In the genomic region with DNA sequence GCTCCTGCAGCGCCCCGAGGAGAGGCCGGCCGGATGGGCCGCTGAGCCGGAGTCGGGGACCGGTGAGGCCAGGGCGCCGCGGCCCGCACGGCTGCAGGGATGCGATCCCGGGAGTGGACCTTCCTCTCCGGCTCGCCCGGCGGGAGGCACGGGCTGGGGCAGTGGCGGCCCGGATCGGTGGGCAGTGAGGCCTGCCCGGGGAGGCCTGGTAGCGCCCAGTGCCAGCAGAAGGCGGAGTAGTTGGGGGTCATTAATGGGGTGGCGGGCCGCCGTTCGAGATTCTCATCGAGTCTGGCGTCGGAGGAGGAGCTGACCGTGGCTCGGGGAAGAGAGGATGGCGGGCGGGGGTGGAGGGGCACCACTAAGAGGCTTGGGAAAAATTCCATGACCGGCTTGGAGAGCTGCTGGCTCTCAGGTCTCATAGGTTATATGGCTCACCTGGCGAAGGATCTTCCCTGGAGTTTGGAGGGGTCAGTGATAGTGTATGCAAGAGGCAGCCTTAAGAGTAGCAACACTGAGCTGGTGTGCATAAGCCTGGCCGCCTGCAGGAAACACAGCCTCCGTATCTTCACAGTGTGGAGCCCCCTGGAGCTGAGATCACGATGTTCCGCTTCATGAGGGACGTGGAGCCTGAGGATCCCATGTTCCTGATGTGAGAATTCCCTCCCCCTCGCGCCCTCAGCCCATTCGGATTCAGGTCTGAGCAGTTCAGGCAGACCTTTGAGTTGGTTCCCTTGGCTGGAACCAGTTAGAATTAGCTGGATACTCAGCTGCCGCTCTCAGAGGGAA, we compare ENCODE assay signal across 8 mouse cellular contexts. TPM values are rescaled to one million over a fixed set of nuclear protein-coding genes. Genes with fewer than 3 reads are reported as not detected.
DNase-seq lines count a peak whose midpoint lies in the region; ATAC-seq and TF ChIP-seq lines count a peak whose summit lies in the region.

No protein-coding gene starts in this region.

- H3ac ChIP-seq in C2C12 (ENCODE audit: control insufficient read depth, insufficient read length, low read depth), result peak overlapping the region; percentile 90
- H3ac ChIP-seq in myocyte (ENCODE audit: control insufficient read depth, insufficient read length), result peak overlapping the region; percentile 61

- TF ChIP-seq EP300 in heart, postnatal 0 days (IDR thresholded peaks at IDR 0.05; ENCODE audit: low read depth), result no peak

- H3K4me1 ChIP-seq in cerebellum, adult 2 months (ENCODE audit: control insufficient read depth, insufficient read depth, low read length), result peaks cover 21% of the 10 kb centered on the region
- peaks cover 8% of the 10 kb centered on the region; the same call in 1 of the 2 replicates for H3K4me1 ChIP-seq in cortical plate, adult 2 months (ENCODE audit: control insufficient read depth, insufficient read depth, low read length)
- H3K4me1 ChIP-seq in heart, postnatal 0 days (ENCODE audit: control insufficient read depth, insufficient read depth), result peaks cover 12% of the 10 kb centered on the region
- peaks cover 22% of the 10 kb centered on the region for H3K4me1 ChIP-seq in limb, embryonic 12.5 days (replicated peaks)

- peaks cover 41% of the 10 kb centered on the region for H3K79me2 ChIP-seq in C2C12 (ENCODE audit: control insufficient read depth, insufficient read depth)
- peaks cover 27% of the 10 kb centered on the region for H3K79me2 ChIP-seq in myocyte (ENCODE audit: control insufficient read depth, insufficient read depth)

- TF ChIP-seq POLR2A in cerebellum, adult 2 months (IDR thresholded peaks at IDR 0.05; ENCODE audit: borderline replicate concordance, insufficient read depth, low read length), result no peak
- peak; percentile 39; the same call in 1 of the 2 replicates for TF ChIP-seq POLR2A in cortical plate, adult 2 months (IDR thresholded peaks at IDR 0.05; ENCODE audit: extremely low read depth, insufficient read depth, low read length)
- TF ChIP-seq POLR2A in myocyte (IDR thresholded peaks at IDR 0.05; ENCODE audit: insufficient read length, low read depth), result no peak

- H3K27me3 ChIP-seq in cerebellum, adult 2 months (ENCODE audit: control insufficient read depth, insufficient read depth, low read length), result no peaks in the 10 kb centered on the region
- H3K27me3 ChIP-seq in C2C12 (ENCODE audit: control insufficient read depth, insufficient read depth, insufficient read length) (no peaks in the 10 kb centered on the region), myocyte (ENCODE audit: control insufficient read depth, insufficient read depth, insufficient read length) (no peaks in the 10 kb centered on the region)
- H3K27me3 ChIP-seq in heart, postnatal 0 days (ENCODE audit: control insufficient read depth, insufficient read depth, low read length), result no peaks in the 10 kb centered on the region
- H3K27me3 ChIP-seq in limb, embryonic 12.5 days, result no peaks in the 10 kb centered on the region

- no peak for DNase-seq in cerebellum, adult 2 months
- no peak for DNase-seq in cerebellum, postnatal 36 days
- peak; percentile 67 for DNase-seq in heart, postnatal 0 days (ENCODE audit: low spot score)
- DNase-seq in thymus, postnatal 36 days, result peak; percentile 59 to 71

- H3K36me3 ChIP-seq in C2C12 (ENCODE audit: control insufficient read depth, insufficient read depth), result peaks cover 43% of the 10 kb centered on the region
- H3K36me3 ChIP-seq in heart, postnatal 0 days (replicated peaks; ENCODE audit: control insufficient read depth, insufficient read depth, low read length), result peaks cover 38% of the 10 kb centered on the region
- H3K36me3 ChIP-seq in limb, embryonic 12.5 days, result peaks cover 42% of the 10 kb centered on the region
- H3K36me3 ChIP-seq in myocyte (ENCODE audit: control insufficient read depth, insufficient read depth), result peaks cover 19% of the 10 kb centered on the region

- under 1% methylated on average over 48 of the region's 48 CpGs for WGBS in cerebellum, adult 2 months
- 1% methylated on average over 46 of the region's 48 CpGs for WGBS in heart, postnatal 0 days
- WGBS in limb, embryonic 12.5 days, result 1% methylated on average over 48 of the region's 48 CpGs

- peak overlapping the region; percentile 96 for H3K27ac ChIP-seq in cerebellum, adult 2 months (ENCODE audit: insufficient read depth, low read length)
- H3K27ac ChIP-seq in cortical plate, adult 2 months (ENCODE audit: insufficient read depth, low read length), result peak overlapping the region; percentile 98
- peak overlapping the region; percentile 96 for H3K27ac ChIP-seq in heart, postnatal 0 days (ENCODE audit: low read depth)
- peak overlapping the region; percentile 97 for H3K27ac ChIP-seq in limb, embryonic 12.5 days

- H3K9ac ChIP-seq in heart, postnatal 0 days (replicated peaks; ENCODE audit: low read depth, low read length), result peak overlapping the region; percentile 80
- peak overlapping the region; percentile 97 for H3K9ac ChIP-seq in limb, embryonic 12.5 days (replicated peaks)

- ATAC-seq in heart, postnatal 0 days (ENCODE audit: insufficient read depth, low read depth), result no peak
- peak; percentile 52; the same call in 1 of the 2 replicates for ATAC-seq in limb, embryonic 12.5 days (ENCODE audit: insufficient number of reproducible peaks, insufficient read depth, low FRiP score, low TSS enrichment, low read depth)

- peak overlapping the region; percentile 68 for H3K4me3 ChIP-seq in cerebellum, adult 2 months (replicated peaks; ENCODE audit: insufficient read depth, low read depth, low read length)
- H3K4me3 ChIP-seq in C2C12 (ENCODE audit: insufficient read depth, poor library complexity, severe bottlenecking) (peak overlapping the region; percentile 79), myocyte (peak overlapping the region; percentile 76)
- H3K4me3 ChIP-seq in cortical plate, adult 2 months (ENCODE audit: insufficient read depth, low read length), result peak overlapping the region; percentile 54
- H3K4me3 ChIP-seq in heart, postnatal 0 days (ENCODE audit: low read depth, low read length), result peak overlapping the region; percentile 91
- H3K4me3 ChIP-seq in limb, embryonic 12.5 days (replicated peaks), result peak overlapping the region; percentile 93

- peak overlapping the region; percentile 75 for H3K4me2 ChIP-seq in heart, postnatal 0 days (ENCODE audit: low read depth, low read length)
- peak overlapping the region; percentile 90 for H3K4me2 ChIP-seq in limb, embryonic 12.5 days
- peak overlapping the region; percentile 88 for H3K4me2 ChIP-seq in myocyte (ENCODE audit: low read depth)

- TF ChIP-seq CTCF in cerebellum, adult 2 months (IDR thresholded peaks at IDR 0.05; ENCODE audit: borderline replicate concordance, insufficient read depth, low read depth, low read length), result no peak
- no peak for TF ChIP-seq CTCF in C2C12 (IDR thresholded peaks at IDR 0.05; ENCODE audit: control insufficient read depth, insufficient read depth, insufficient read length)
- peak; percentile 16; the same call in 1 of the 2 replicates for TF ChIP-seq CTCF in cortical plate, adult 2 months (IDR thresholded peaks at IDR 0.05; ENCODE audit: extremely low read depth, insufficient read depth, low read length)
- TF ChIP-seq CTCF in heart, postnatal 0 days (IDR thresholded peaks at IDR 0.05; ENCODE audit: low read depth), result peak; percentile 42

- no peaks in the 10 kb centered on the region for H3K9me3 ChIP-seq in heart, postnatal 0 days (replicated peaks; ENCODE audit: control insufficient read depth, low read length)
- no peaks in the 10 kb centered on the region for H3K9me3 ChIP-seq in limb, embryonic 12.5 days

- peaks cover 24% of the 10 kb centered on the region for H3K79me3 ChIP-seq in C2C12 (ENCODE audit: low read depth)

RNA-seq across cellular contexts. Expression of a gene that starts 0.5 kb away (rescaled TPM):
- 669 and 677 TPM in 2 replicates for polyA plus RNA-seq in cerebellum, adult 2 months (2012; rRNA removed)
- polyA plus RNA-seq in C2C12 (2012; fragmentation: generic; extraction: Trizol), result 547 TPM
- polyA plus RNA-seq in cortical plate, adult 2 months (2012; rRNA removed), result 732 and 737 TPM in 2 replicates
- total RNA-seq in heart, postnatal 0 days (2014; rRNA removed; ENCODE audit: low replicate concordance), result 333 and 532 TPM in 2 replicates
- 296 and 298 TPM in 2 replicates for polyA plus RNA-seq in heart, postnatal 0 days (2015; fragmentation: Nextera tagmentation; extraction: Ambion mirVana)
- polyA plus RNA-seq in limb, embryonic 12.5 days (2016; fragmentation: Nextera tagmentation; extraction: Ambion mirVana), result 401 and 407 TPM in 2 replicates
- 384 TPM for polyA plus RNA-seq in myocyte (2012; fragmentation: generic; extraction: Trizol)

RNA-seq across cellular contexts. Expression of a gene that starts 11.8 kb away (rescaled TPM):
- polyA plus RNA-seq in cerebellum, adult 2 months (2012; rRNA removed), result 958 and 983 TPM in 2 replicates
- polyA plus RNA-seq in C2C12 (2012; fragmentation: generic; extraction: Trizol) (1,903 TPM), myocyte (2012; fragmentation: generic; extraction: Trizol) (1,462 TPM)
- polyA plus RNA-seq in cortical plate, adult 2 months (2012; rRNA removed), result 1,375 and 1,380 TPM in 2 replicates
- 323 and 565 TPM in 2 replicates for total RNA-seq in heart, postnatal 0 days (2014; rRNA removed; ENCODE audit: low replicate concordance)
- polyA plus RNA-seq in heart, postnatal 0 days (2015; fragmentation: Nextera tagmentation; extraction: Ambion mirVana), result 221 and 246 TPM in 2 replicates
- 325 and 346 TPM in 2 replicates for polyA plus RNA-seq in limb, embryonic 12.5 days (2016; fragmentation: Nextera tagmentation; extraction: Ambion mirVana)

RNA-seq across cellular contexts. Expression of a gene that starts 20.2 kb away (rescaled TPM):
- 1.5 TPM in 2 replicates for polyA plus RNA-seq in cerebellum, adult 2 months (2012; rRNA removed)
- polyA plus RNA-seq in C2C12 (2012; fragmentation: generic; extraction: Trizol), result 0.44 TPM
- 5.1 and 6.5 TPM in 2 replicates for polyA plus RNA-seq in cortical plate, adult 2 months (2012; rRNA removed)
- total RNA-seq in heart, postnatal 0 days (2014; rRNA removed; ENCODE audit: low replicate concordance), result 0.11 and 0.27 TPM in 2 replicates
- polyA plus RNA-seq in heart, postnatal 0 days (2015; fragmentation: Nextera tagmentation; extraction: Ambion mirVana), result 0.82 and 0.85 TPM in 2 replicates
- 2.2 TPM in 2 replicates for polyA plus RNA-seq in limb, embryonic 12.5 days (2016; fragmentation: Nextera tagmentation; extraction: Ambion mirVana)
- polyA plus RNA-seq in myocyte (2012; fragmentation: generic; extraction: Trizol), result 0.41 TPM

RNA-seq across cellular contexts. Expression of a gene that starts 33.6 kb away (rescaled TPM):
- polyA plus RNA-seq in cerebellum, adult 2 months (2012; rRNA removed), result 276 and 289 TPM in 2 replicates
- 165 TPM for polyA plus RNA-seq in C2C12 (2012; fragmentation: generic; extraction: Trizol)
- polyA plus RNA-seq in cortical plate, adult 2 months (2012; rRNA removed), result 279 and 280 TPM in 2 replicates
- total RNA-seq in heart, postnatal 0 days (2014; rRNA removed; ENCODE audit: low replicate concordance), result 203 and 241 TPM in 2 replicates
- polyA plus RNA-seq in heart, postnatal 0 days (2015; fragmentation: Nextera tagmentation; extraction: Ambion mirVana), result 130 and 134 TPM in 2 replicates
- 114 and 124 TPM in 2 replicates for polyA plus RNA-seq in limb, embryonic 12.5 days (2016; fragmentation: Nextera tagmentation; extraction: Ambion mirVana)
- polyA plus RNA-seq in myocyte (2012; fragmentation: generic; extraction: Trizol), result 142 TPM

RNA-seq across cellular contexts. Expression of a gene that starts 43.7 kb away (rescaled TPM):
- 0.05 and 0.26 TPM in 2 replicates for polyA plus RNA-seq in cerebellum, adult 2 months (2012; rRNA removed)
- not detected for polyA plus RNA-seq in C2C12 (2012; fragmentation: generic; extraction: Trizol)
- 1.1 and 4.7 TPM in 2 replicates for polyA plus RNA-seq in cortical plate, adult 2 months (2012; rRNA removed)
- 4.5 TPM in 1 of 2 replicates, not detected in the other for total RNA-seq in heart, postnatal 0 days (2014; rRNA removed; ENCODE audit: low replicate concordance)
- 0.04 and 0.10 TPM in 2 replicates for polyA plus RNA-seq in heart, postnatal 0 days (2015; fragmentation: Nextera tagmentation; extraction: Ambion mirVana)
- polyA plus RNA-seq in limb, embryonic 12.5 days (2016; fragmentation: Nextera tagmentation; extraction: Ambion mirVana), result 0.15 TPM in 1 of 2 replicates, not detected in the other
- not detected for polyA plus RNA-seq in myocyte (2012; fragmentation: generic; extraction: Trizol)

Comparison
In these comparisons a context has a peak if more than half of its experiments do, and no peak if none do; other contexts are left out.
1. DNase-seq: peak in heart, postnatal 0 days (single experiment) and thymus, postnatal 36 days (2 of 2); none in cerebellum, adult 2 months (0 of 2) and cerebellum, postnatal 36 days (0 of 2).
2. CTCF ChIP-seq: peak in cortical plate, adult 2 months (single experiment) and heart, postnatal 0 days (single experiment); none in cerebellum, adult 2 months (single experiment) and C2C12 (single experiment).
3. Peak in every context shown above with its lines, with median percentiles within 50 percentile points of each other: H3K27ac ChIP-seq, H3K4me3 ChIP-seq and H3K4me2 ChIP-seq.